Mouse (Mus musculus) heart, embryonic 15.5 days (tissue): ENCODE data around the gene Hcn2. TPM values are rescaled to one million over a fixed set of nuclear protein-coding genes. Genes with fewer than 3 reads are reported as not detected.
A peak's percentile ranks its signal among the peaks of the same experiment; 100 is the strongest.
"Not testable (repeated sequence)": the region's sequence is repeated elsewhere in the genome, so short reads cannot be mapped to it uniquely, and the experiment has no call there.

Source experiments
- ATAC-seq: fragments of 200-750 bp; cut with Nextera tagmentation; replicated peaks from 2 replicates; pipeline ENCODE4 v1.8.0; 2017; ENCODE audit warnings: low read depth, moderate TSS enrichment; ENCODE audit not compliant: insufficient number of reproducible peaks, insufficient read depth, low FRiP score
- H3K27ac ChIP-seq: fragments of 300-500 bp; sonication (generic); 2 replicates; pipeline ENCODE4 v1.5.1; 2015; ENCODE audit warnings: mild to moderate bottlenecking, inconsistent platforms
- H3K27me3 ChIP-seq: fragments of 300-500 bp; sonication (generic); 2 replicates; pipeline ENCODE4 v1.6.1; 2015; ENCODE audit warnings: inconsistent platforms
- H3K36me3 ChIP-seq: fragments of 300-500 bp; sonication (generic); 2 replicates; pipeline ENCODE4 v1.6.1; 2015; ENCODE audit warnings: mild to moderate bottlenecking, inconsistent platforms
- H3K4me1 ChIP-seq: fragments of 300-500 bp; sonication (generic); replicated peaks from 2 replicates; pipeline ENCODE4 v1.6.1; 2015; ENCODE audit warnings: inconsistent platforms
- H3K4me2 ChIP-seq: fragments of 300-500 bp; sonication (generic); 2 replicates; pipeline ENCODE4 v1.6.1; 2015; ENCODE audit warnings: inconsistent platforms, mild to moderate bottlenecking, moderate library complexity
- H3K4me3 ChIP-seq: fragments of 300-500 bp; sonication (generic); 2 replicates; pipeline ENCODE4 v1.5.1; 2015; ENCODE audit warnings: mild to moderate bottlenecking, inconsistent platforms
- H3K9ac ChIP-seq: fragments of 300-500 bp; sonication (generic); 2 replicates; pipeline ENCODE4 v1.6.1; 2015; ENCODE audit warnings: mild to moderate bottlenecking, inconsistent platforms
- H3K9me3 ChIP-seq: fragments of 300-500 bp; sonication (generic); replicated peaks from 2 replicates; pipeline ENCODE4 v1.6.1; 2016; ENCODE audit warnings: inconsistent platforms
- WGBS: fragments of 180-500 bp; shearing (Covaris S2); methylation state at CpG from one replicate; pipeline ENCODE4 v1.1.7; 2015; ENCODE audit warnings: mixed read lengths; 5-methylcytosine and 5-hydroxymethylcytosine counted together
- polyA plus RNA-seq: library from polyadenylated mRNA; unstranded; fragments of >200 nt; fragmentation: Nextera tagmentation; extraction: Ambion mirVana; gene quantifications from 2 replicates; pipeline ENCODE4 v1.2.1, GENCODE M21; 2015

Hcn2 gene
- polyA plus RNA-seq, 1 experiment from 2014 or later: 0.08 TPM

- Histone ChIP-seq H3K4me2 (no peak overlapping the region), H3K9ac (no peak overlapping the region), H3K36me3 (peaks cover under 1% of the 10 kb centered on the region; the same call in 1 of the 2 replicates), H3K9me3 (no peaks in the 10 kb centered on the region), H3K4me3 (no peak overlapping the region), H3K27me3 (no peaks in the 10 kb centered on the region), H3K4me1 (peaks cover 15% of the 10 kb centered on the region), H3K27ac (no peak overlapping the region)
- 65% methylated on average over 6 of the region's 6 CpGs for WGBS
- ATAC-seq: no peak
Observed at GRCm38 (mm10) chr10:79748496-79748895, 32.1 kb downstream of the Hcn2 start.

- 1% methylated on average over 36 of the region's 36 CpGs for WGBS
- Histone ChIP-seq H3K9me3 (no peaks in the 10 kb centered on the region), H3K36me3 (peaks cover 22% of the 10 kb centered on the region), H3K4me3 (peak within 1 kb of the TSS; percentile 40), H3K9ac (peak within 1 kb of the TSS; percentile 49), H3K27me3 (no peaks in the 10 kb centered on the region), H3K4me1 (peaks cover 8% of the 10 kb centered on the region), H3K27ac (no peak within 1 kb of the TSS), H3K4me2 (peak within 1 kb of the TSS; percentile 76)
- ATAC-seq: peak; percentile 71
Observed at GRCm38 (mm10) chr10:79754856-79755516, 38.6 kb downstream of the Hcn2 start, which contains the start of gene Fgf22. Gene Fgf22 (plus strand): TSS chr10:79755076.

- ATAC-seq: no peak
- 88% methylated on average over 3 of the region's 3 CpGs for WGBS
- H3K36me3 ChIP-seq: peaks cover 31% of the 10 kb centered on the region
- H3K27ac ChIP-seq: no peak overlapping the region
- no peak overlapping the region for H3K4me2 ChIP-seq
- peaks cover 8% of the 10 kb centered on the region for H3K4me1 ChIP-seq
- H3K9ac ChIP-seq: no peak overlapping the region
- H3K9me3 ChIP-seq: no peaks in the 10 kb centered on the region
- no peaks in the 10 kb centered on the region for H3K27me3 ChIP-seq
- H3K4me3 ChIP-seq: no peak overlapping the region
Observed at GRCm38 (mm10) chr10:79755854-79756253, 39.4 kb downstream of the Hcn2 start.

GRCm38 (mm10) chr10:79756660-79757059, 40.2 kb downstream of the Hcn2 start:
- H3K27me3 ChIP-seq: no peaks in the 10 kb centered on the region
- no peak overlapping the region for H3K27ac ChIP-seq
- ATAC-seq: no peak
- 86% methylated on average over 24 of the region's 24 CpGs for WGBS
- no peak overlapping the region for H3K9ac ChIP-seq
- H3K4me3 ChIP-seq: no peak overlapping the region
- no peaks in the 10 kb centered on the region for H3K9me3 ChIP-seq
- H3K36me3 ChIP-seq: peaks cover 39% of the 10 kb centered on the region
- no peak overlapping the region for H3K4me2 ChIP-seq
- peaks cover 8% of the 10 kb centered on the region for H3K4me1 ChIP-seq

GRCm38 (mm10) chr10:79759675-79760074, 43.2 kb downstream of the Hcn2 start:
- 91% methylated on average over 1 of the region's 1 CpGs for WGBS
- not testable (repeated sequence) for ATAC-seq, H3K9me3 ChIP-seq, H3K4me3 ChIP-seq, H3K4me2 ChIP-seq, H3K9ac ChIP-seq, H3K27me3 ChIP-seq, H3K27ac ChIP-seq
- H3K4me1 ChIP-seq: peaks cover 27% of the 10 kb centered on the region
- peaks cover 44% of the 10 kb centered on the region for H3K36me3 ChIP-seq

GRCm38 (mm10) chr10:79760603-79761143, 44.2 kb downstream of the Hcn2 start:
- 87% methylated on average over 11 of the region's 11 CpGs for WGBS
- no peak overlapping the region for H3K4me3 ChIP-seq
- H3K9me3 ChIP-seq: no peaks in the 10 kb centered on the region
- H3K27me3 ChIP-seq: no peaks in the 10 kb centered on the region
- no peak overlapping the region for H3K27ac ChIP-seq
- no peak overlapping the region for H3K9ac ChIP-seq
- peaks cover 30% of the 10 kb centered on the region for H3K4me1 ChIP-seq
- H3K4me2 ChIP-seq: no peak overlapping the region
- peaks cover 44% of the 10 kb centered on the region for H3K36me3 ChIP-seq
- ATAC-seq: no peak

- no peak for ATAC-seq
- Histone ChIP-seq H3K27ac (no peak overlapping the region), H3K27me3 (no peaks in the 10 kb centered on the region), H3K36me3 (peaks cover 41% of the 10 kb centered on the region), H3K4me2 (no peak overlapping the region), H3K9ac (0 out of 2 replicates have a peak overlapping the region, but pooled peaks have one; percentile 28), H3K4me3 (no peak overlapping the region), H3K9me3 (no peaks in the 10 kb centered on the region), H3K4me1 (peaks cover 40% of the 10 kb centered on the region)
- 83% methylated on average over 3 of the region's 3 CpGs for whole genome bisulfite sequencing
Observed at GRCm38 (mm10) chr10:79762875-79763274, 46.4 kb downstream of the Hcn2 start.

- Histone ChIP-seq H3K27ac (no peak overlapping the region), H3K4me3 (no peak overlapping the region), H3K27me3 (no peaks in the 10 kb centered on the region), H3K4me1 (peaks cover 48% of the 10 kb centered on the region), H3K36me3 (peaks cover 27% of the 10 kb centered on the region), H3K9me3 (no peaks in the 10 kb centered on the region), H3K9ac (no peak overlapping the region), H3K4me2 (no peak overlapping the region)
- ATAC-seq: no peak
- WGBS: 51% methylated on average over 7 of the region's 7 CpGs
Observed at GRCm38 (mm10) chr10:79764234-79764633, 47.8 kb downstream of the Hcn2 start.

GRCm38 (mm10) chr10:79765228-79765745, 48.9 kb downstream of the Hcn2 start:
- Histone ChIP-seq H3K27me3 (no peaks in the 10 kb centered on the region), H3K9ac (peak overlapping the region; percentile 93), H3K4me3 (peak overlapping the region; percentile 86), H3K9me3 (no peaks in the 10 kb centered on the region), H3K36me3 (peaks cover 19% of the 10 kb centered on the region), H3K27ac (no peak overlapping the region), H3K4me1 (peaks cover 48% of the 10 kb centered on the region), H3K4me2 (peak overlapping the region; percentile 66)
- WGBS: 83% methylated on average over 2 of the region's 2 CpGs
- no peak for ATAC-seq

- Histone ChIP-seq H3K27ac (peak overlapping the region; percentile 91), H3K27me3 (no peaks in the 10 kb centered on the region), H3K4me1 (peaks cover 48% of the 10 kb centered on the region), H3K9ac (peak overlapping the region; percentile 93), H3K4me2 (peak overlapping the region; percentile 66), H3K9me3 (no peaks in the 10 kb centered on the region), H3K36me3 (peaks cover 11% of the 10 kb centered on the region), H3K4me3 (peak overlapping the region; percentile 86)
- no peak for ATAC-seq
- WGBS: 5% methylated on average over 16 of the region's 16 CpGs
Observed at GRCm38 (mm10) chr10:79766001-79766507, 49.6 kb downstream of the Hcn2 start.

- peak within 1 kb of the TSS; percentile 93 for H3K9ac ChIP-seq
- ATAC-seq: peak; percentile 91
- peak within 1 kb of the TSS; percentile 66 for H3K4me2 ChIP-seq
- H3K4me1 ChIP-seq: peaks cover 48% of the 10 kb centered on the region
- under 1% methylated on average over 98 of the region's 101 CpGs for WGBS
- H3K27me3 ChIP-seq: no peaks in the 10 kb centered on the region
- peak within 1 kb of the TSS; percentile 91 for H3K27ac ChIP-seq
- H3K9me3 ChIP-seq: no peaks in the 10 kb centered on the region
- peak within 1 kb of the TSS; percentile 86 for H3K4me3 ChIP-seq
- H3K36me3 ChIP-seq: peaks cover 5% of the 10 kb centered on the region
Observed at GRCm38 (mm10) chr10:79766508-79767325, 50.3 kb downstream of the Hcn2 start, which contains the start of gene Rnf126. Gene Rnf126 (minus strand): TSS chr10:79766952.
